Mouse (Mus musculus) leukemia stem cell, adult 10-12 weeks (primary cell): ENCODE data around the gene Iqub. TPM values are rescaled to one million over a fixed set of nuclear protein-coding genes. Genes with fewer than 3 reads are reported as not detected.

Experiments
- polyA plus RNA-seq: library from polyadenylated mRNA; stranded (reverse); fragments of >175 nt; gene quantifications from 2 replicates; pipeline ENCODE4 v1.2.3, GENCODE M21; 2012; ENCODE audit warnings: low replicate concordance

Gene Iqub
- polyA plus RNA-seq, result not detected in 2 replicates

GRCm38 (mm10) chr6:24514552-24515284, at the start of gene Iqub:
Gene Iqub, minus strand, starts transcription at chr6:24515067.

GRCm38 (mm10) chr6:24528064-24528243, 13.1 kb upstream of the Iqub start, which contains the start of gene Asb15:
Gene Asb15, plus strand, starts transcription at chr6:24528144.

GRCm38 (mm10) chr6:24527155-24528063, 12.5 kb upstream of the Iqub start, which contains the start of gene Ndufa5:
Gene Ndufa5, minus strand, starts transcription at chr6:24528013.

Other genes starting within 250 kb of the Iqub start
- gene Ndufa5, start 12.9 kb upstream of the Iqub start, polyA plus RNA-seq, result 1.9 and 3.1 TPM in 2 replicates
- gene Asb15, start 13.1 kb upstream of the Iqub start, polyA plus RNA-seq, result not detected in 2 replicates
- not detected in 2 replicates for gene Lmod2, start 82.7 kb upstream of the Iqub start, polyA plus RNA-seq
- gene Wasl, start 149.9 kb upstream of the Iqub start, polyA plus RNA-seq, result 22.8 and 31.8 TPM in 2 replicates
- not detected in 2 replicates for gene Hyal6, start 218.2 kb upstream of the Iqub start, polyA plus RNA-seq
- not detected in 2 replicates for gene Hyal4, start 233.3 kb upstream of the Iqub start, polyA plus RNA-seq